Mouse (Mus musculus) cerebellum, adult 2 months (tissue): ENCODE results near the gene Micall1. TPM values are rescaled to one million over a fixed set of nuclear protein-coding genes. Genes with fewer than 3 reads are reported as not detected.
A peak's percentile ranks its signal among the peaks of the same experiment; 100 is the strongest.

Experiments used
- DNase-seq, 2 experiments: peaks; one replicate each; pipeline ENCODE4 v3.0.0; 2021
- H3K27ac ChIP-seq: fragments of 200-500 bp; 2 replicates; pipeline ENCODE4 v1.5.1; 2012; ENCODE audit warnings: low read length, control low read depth, inconsistent platforms; ENCODE audit not compliant: insufficient read depth
- H3K27me3 ChIP-seq: fragments of 200-500 bp; 2 replicates; pipeline ENCODE4 v1.6.1; 2012; ENCODE audit warnings: inconsistent platforms, mild to moderate bottlenecking, low read length, moderate library complexity; ENCODE audit not compliant: control insufficient read depth, insufficient read depth
- H3K4me1 ChIP-seq: fragments of 200-500 bp; 2 replicates; pipeline ENCODE4 v1.6.1; 2011; ENCODE audit warnings: low read length; ENCODE audit not compliant: control insufficient read depth, insufficient read depth
- H3K4me3 ChIP-seq: fragments of 200-500 bp; replicated peaks from 2 replicates; pipeline ENCODE3; 2011; ENCODE audit warnings: mild to moderate bottlenecking, low read depth, low read length, control low read depth; ENCODE audit not compliant: insufficient read depth
- CTCF ChIP-seq: fragments of 200-500 bp; IDR thresholded peaks from 2 replicates; pipeline ENCODE4 v1.5.1; 2011; ENCODE audit warnings: low read depth, mild to moderate bottlenecking, control low read depth, low read length, moderate library complexity, borderline replicate concordance; ENCODE audit not compliant: insufficient read depth
- POLR2A ChIP-seq: fragments of 200-500 bp; IDR thresholded peaks from 2 replicates; pipeline ENCODE4 v1.6.1; 2011; ENCODE audit warnings: low read length, control low read depth, borderline replicate concordance; ENCODE audit not compliant: insufficient read depth
- WGBS: fragments of 180-500 bp; shearing (Covaris S2); methylation state at CpG from one replicate; pipeline ENCODE4 v1.1.7; 2018; 5-methylcytosine and 5-hydroxymethylcytosine counted together
- polyA plus RNA-seq: library from polyadenylated mRNA; depleted of rRNA; stranded (reverse); fragments of >200 nt; gene quantifications from 2 replicates; pipeline ENCODE4 v1.2.3, GENCODE M21; 2012

The Micall1 gene
- polyA plus RNA-seq, 1 experiment = 37.0 TPM

- no peak for DNase-seq
- H3K27ac ChIP-seq = no peak overlapping the region
- WGBS = 84% methylated on average over 3 of the region's 3 CpGs
- TF ChIP-seq CTCF (no peak), POLR2A (no peak)
- H3K27me3 ChIP-seq = no peaks in the 10 kb centered on the region
- H3K4me1 ChIP-seq = no peaks in the 10 kb centered on the region
- H3K4me3 ChIP-seq = no peak overlapping the region
These were observed 41.1 kb upstream of the Micall1 start for GRCm38 (mm10) chr15:79067631-79068030.

- Histone ChIP-seq H3K4me3 (no peak overlapping the region), H3K4me1 (no peaks in the 10 kb centered on the region), H3K27me3 (no peaks in the 10 kb centered on the region), H3K27ac (no peak overlapping the region)
- no peak for TF ChIP-seq CTCF
- no peak for TF ChIP-seq POLR2A
- 77% methylated on average over 3 of the region's 3 CpGs for WGBS
- no peak for DNase-seq
These were observed 40.3 kb upstream of the Micall1 start for GRCm38 (mm10) chr15:79068416-79068815.

- Histone ChIP-seq H3K4me3 (no peak overlapping the region), H3K27ac (no peak overlapping the region), H3K4me1 (peaks cover 7% of the 10 kb centered on the region), H3K27me3 (no peaks in the 10 kb centered on the region)
- 63% methylated on average over 5 of the region's 5 CpGs for WGBS
- TF ChIP-seq CTCF = peak; percentile 76
- TF ChIP-seq POLR2A = no peak
- DNase-seq = peak; percentile 54 to 61
These were observed 37.3 kb upstream of the Micall1 start for GRCm38 (mm10) chr15:79071117-79072039.

- Histone ChIP-seq H3K4me3 (no peak overlapping the region), H3K27ac (no peak overlapping the region), H3K27me3 (no peaks in the 10 kb centered on the region), H3K4me1 (peaks cover 13% of the 10 kb centered on the region)
- no peak for TF ChIP-seq CTCF
- no peak for TF ChIP-seq POLR2A
- no peak for DNase-seq
These were observed 34.9 kb upstream of the Micall1 start for GRCm38 (mm10) chr15:79073752-79074151.

GRCm38 (mm10) chr15:79074446-79074845 lies 34.3 kb upstream of the Micall1 start:
- H3K4me3 ChIP-seq = peak overlapping the region; percentile 100

GRCm38 (mm10) chr15:79074913-79075532 lies 33.7 kb upstream of the Micall1 start, which contains the start of gene Eif3l:
Eif3l (plus strand) TSS chr15:79075179.
- peak; percentile 87 for DNase-seq
- H3K4me3 ChIP-seq = peak within 1 kb of the TSS; percentile 100
- under 1% methylated on average over 49 of the region's 49 CpGs for WGBS
- TF ChIP-seq CTCF (no peak), POLR2A (no peak)
- no peaks in the 10 kb centered on the region for H3K27me3 ChIP-seq
- peaks cover 13% of the 10 kb centered on the region for H3K4me1 ChIP-seq
- peak within 1 kb of the TSS; percentile 86 for H3K27ac ChIP-seq

More at GRCm38 (mm10) chr15:79074446-79074845, 34.3 kb upstream of the Micall1 start:
- H3K27me3 ChIP-seq = no peaks in the 10 kb centered on the region
- DNase-seq = no peak
- peaks cover 13% of the 10 kb centered on the region for H3K4me1 ChIP-seq
- 39% methylated on average over 10 of the region's 10 CpGs for WGBS
- TF ChIP-seq POLR2A (no peak), CTCF (no peak)
- peak overlapping the region; percentile 86; the same call in 1 of the 2 replicates for H3K27ac ChIP-seq

GRCm38 (mm10) chr15:79075658-79076365 lies 32.9 kb upstream of the Micall1 start:
- WGBS = 36% methylated on average over 15 of the region's 15 CpGs
- Histone ChIP-seq H3K27me3 (no peaks in the 10 kb centered on the region), H3K4me3 (peak overlapping the region; percentile 100), H3K27ac (no peak overlapping the region), H3K4me1 (peaks cover 13% of the 10 kb centered on the region)
- TF ChIP-seq POLR2A (no peak), CTCF (no peak)
- DNase-seq = no peak
